Mouse (Mus musculus): ENCODE results near the gene Tnfaip3.

Gene Tnfaip3

GRCm38 (mm10) chr10:19016823-19017471, 1.5 kb upstream of the Tnfaip3 start:
- no peak for DNase-seq (ENCODE audit: low read depth, low spot score)

- DNase-seq (ENCODE audit: low read depth, low spot score), result peak; percentile 79
Observed at GRCm38 (mm10) chr10:19014381-19015256, 838 bp downstream of the Tnfaip3 start.

- DNase-seq (ENCODE audit: low read depth, low spot score), result peak; percentile 44
Observed at GRCm38 (mm10) chr10:19013351-19013750, 2.1 kb downstream of the Tnfaip3 start.

GRCm38 (mm10) chr10:19012616-19013015, 2.8 kb downstream of the Tnfaip3 start:
- DNase-seq (ENCODE audit: low read depth, low spot score), result peak; percentile 45

- peak; percentile 75 for DNase-seq (ENCODE audit: low read depth, low spot score)
Observed at GRCm38 (mm10) chr10:19011832-19012440, 3.5 kb downstream of the Tnfaip3 start.

- DNase-seq (ENCODE audit: low read depth, low spot score), result no peak
Observed at GRCm38 (mm10) chr10:19010414-19010813, 5.0 kb downstream of the Tnfaip3 start.

- peak; percentile 82 for DNase-seq (ENCODE audit: low read depth, low spot score)
Observed at GRCm38 (mm10) chr10:19009186-19009672, 6.2 kb downstream of the Tnfaip3 start.

GRCm38 (mm10) chr10:19008607-19008940, 6.9 kb downstream of the Tnfaip3 start:
- peak; percentile 64 for DNase-seq (ENCODE audit: low read depth, low spot score)

- DNase-seq (ENCODE audit: low read depth, low spot score), result no peak
Observed at GRCm38 (mm10) chr10:19007897-19008606, 7.4 kb downstream of the Tnfaip3 start.

GRCm38 (mm10) chr10:19002091-19002785, 13.2 kb downstream of the Tnfaip3 start:
- peak; percentile 24 for DNase-seq (ENCODE audit: low read depth, low spot score)

GRCm38 (mm10) chr10:18999427-18999826, 16.0 kb downstream of the Tnfaip3 start:
- DNase-seq (ENCODE audit: low read depth, low spot score), result peak; percentile 67

GRCm38 (mm10) chr10:18996331-18996730, 19.1 kb downstream of the Tnfaip3 start:
- DNase-seq (ENCODE audit: low read depth, low spot score), result no peak

- no peak for DNase-seq (ENCODE audit: low read depth, low spot score)
Observed at GRCm38 (mm10) chr10:18995465-18996261, 19.8 kb downstream of the Tnfaip3 start.

- no peak for DNase-seq (ENCODE audit: low read depth, low spot score)
Observed at GRCm38 (mm10) chr10:18992971-18993370, 22.5 kb downstream of the Tnfaip3 start.

GRCm38 (mm10) chr10:18991057-18991456, 24.4 kb downstream of the Tnfaip3 start:
- DNase-seq (ENCODE audit: low read depth, low spot score), result no peak

- no peak for DNase-seq (ENCODE audit: low read depth, low spot score)
Observed at GRCm38 (mm10) chr10:18987907-18988199, 27.6 kb downstream of the Tnfaip3 start.

- peak; percentile 6 for DNase-seq (ENCODE audit: low read depth, low spot score)
Observed at GRCm38 (mm10) chr10:18987046-18987906, 28.2 kb downstream of the Tnfaip3 start.

GRCm38 (mm10) chr10:18985516-18985915, 29.9 kb downstream of the Tnfaip3 start:
- no peak for DNase-seq (ENCODE audit: low read depth, low spot score)

- no peak for DNase-seq (ENCODE audit: low read depth, low spot score)
Observed at GRCm38 (mm10) chr10:18983514-18983913, 31.9 kb downstream of the Tnfaip3 start.
